Mouse (Mus musculus) midbrain, postnatal 0 days (tissue): Measurements from ENCODE around the gene Brpf1. TPM values are rescaled to one million over a fixed set of nuclear protein-coding genes. Genes with fewer than 3 reads are reported as not detected.

Experiments
- ATAC-seq: fragments of 200-750 bp; cut with Nextera tagmentation; 2 replicates; pipeline ENCODE4 v1.8.0; 2017; ENCODE audit warnings: moderate number of reproducible peaks, mild to moderate bottlenecking, moderate TSS enrichment, moderate library complexity; ENCODE audit not compliant: low FRiP score
- DNase-seq: peaks from one replicate; pipeline ENCODE4 v3.0.0-alpha.2; 2015; ENCODE audit warnings: low spot score
- H3K27ac ChIP-seq: fragments of 300-500 bp; sonication (generic); 2 replicates; pipeline ENCODE4 v1.5.1; 2014; ENCODE audit warnings: low read depth, mild to moderate bottlenecking, low read length, mixed read lengths
- H3K27me3 ChIP-seq: fragments of 300-500 bp; sonication (generic); 2 replicates; pipeline ENCODE4 v1.6.1; 2014; ENCODE audit warnings: low read length, control low read depth, mixed read lengths; ENCODE audit not compliant: insufficient read depth
- H3K36me3 ChIP-seq: fragments of 300-500 bp; sonication (generic); 2 replicates; pipeline ENCODE4 v1.6.1; 2014; ENCODE audit warnings: low read length, control low read depth, mixed read lengths; ENCODE audit not compliant: insufficient read depth
- H3K4me1 ChIP-seq: fragments of 300-500 bp; sonication (generic); 2 replicates; pipeline ENCODE4 v1.6.1; 2014; ENCODE audit warnings: mild to moderate bottlenecking, control low read depth, antibody characterized with exemption, low read length, mixed read lengths; ENCODE audit not compliant: insufficient read depth
- H3K4me2 ChIP-seq: fragments of 300-500 bp; sonication (generic); 2 replicates; pipeline ENCODE4 v1.6.1; 2014; ENCODE audit warnings: low read depth, mild to moderate bottlenecking, low read length, mixed read lengths; ENCODE audit not compliant: poor library complexity, severe bottlenecking
- H3K4me3 ChIP-seq: fragments of 300-500 bp; sonication (generic); 2 replicates; pipeline ENCODE4 v1.5.1; 2014; ENCODE audit warnings: low read depth, mild to moderate bottlenecking, low read length, moderate library complexity
- H3K9ac ChIP-seq: fragments of 300-500 bp; sonication (generic); replicated peaks from 2 replicates; pipeline ENCODE4 v1.6.1; 2014; ENCODE audit warnings: mild to moderate bottlenecking, low read length, moderate library complexity, mixed read lengths; ENCODE audit not compliant: poor library complexity, severe bottlenecking
- H3K9me3 ChIP-seq: fragments of 300-500 bp; sonication (generic); 2 replicates; pipeline ENCODE4 v1.6.1; 2016; ENCODE audit warnings: low read length, control low read depth
- CTCF ChIP-seq: IDR thresholded peaks from 2 replicates; pipeline ENCODE4 v1.5.1; 2016; ENCODE audit warnings: antibody characterized with exemption, mild to moderate bottlenecking
- WGBS: fragments of 180-500 bp; shearing (Covaris S2); extraction: QIAGEN DNeasy Blood & Tissue Kit; methylation state at CpG from one replicate; pipeline ENCODE4 v1.1.7; 2014; 5-methylcytosine and 5-hydroxymethylcytosine counted together
- polyA plus RNA-seq: library from polyadenylated mRNA; unstranded; fragments of >200 nt; fragmentation: Nextera tagmentation; extraction: Ambion mirVana; gene quantifications from 2 replicates; pipeline ENCODE4 v1.2.1, GENCODE M21; 2015
- total RNA-seq: library from RNA; depleted of rRNA; stranded (reverse); fragments of >200 nt; gene quantifications from 2 replicates; pipeline ENCODE4 v1.2.3, GENCODE M21; 2014

Gene Brpf1
- total and polyA plus RNA-seq, 2 experiments from 2014 or later = 10.0 to 22.1 TPM

DNA sequence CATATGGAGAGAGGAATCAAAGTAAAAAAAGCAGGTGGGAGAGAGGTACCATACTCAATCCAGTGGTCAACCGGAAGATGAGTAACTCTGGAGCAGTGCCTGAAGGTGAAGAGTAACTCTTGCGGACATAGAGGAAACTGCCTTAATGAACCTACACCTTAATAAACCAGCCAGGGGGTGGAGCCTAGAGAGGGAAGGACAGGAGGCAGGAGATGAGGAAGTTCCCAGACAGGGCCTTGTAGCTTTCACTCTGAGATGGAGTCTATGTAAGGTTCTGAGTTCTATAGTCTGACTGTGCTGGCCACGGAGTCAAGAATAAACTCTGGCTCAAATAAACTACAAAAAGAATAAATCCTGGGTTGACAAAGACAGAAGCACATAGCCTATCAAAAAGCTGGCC lies 22.0 kb upstream of the Brpf1 start:
- no peak for TF ChIP-seq CTCF
- WGBS = 77% methylated on average over 3 of the region's 3 CpGs

DNA sequence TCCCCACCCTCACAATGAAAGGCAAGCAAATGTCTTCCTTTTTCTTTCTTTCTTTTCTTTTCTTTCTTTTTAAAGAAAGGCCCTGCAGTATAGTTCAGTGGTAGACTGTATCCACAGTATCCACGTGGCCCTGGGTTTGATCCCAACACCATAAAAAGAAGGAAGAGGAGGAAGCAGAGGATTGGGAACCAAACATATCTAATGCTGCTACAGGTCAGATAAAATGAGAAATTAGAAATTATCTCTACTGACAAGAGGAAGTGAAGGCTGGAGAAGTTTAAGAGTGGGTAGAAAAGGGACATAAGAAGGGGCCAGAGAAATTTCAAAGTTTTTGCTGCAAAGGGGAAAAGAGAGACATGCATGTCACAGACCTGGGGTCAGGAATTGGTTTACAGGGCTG lies 20.6 kb upstream of the Brpf1 start:
- WGBS = 58% methylated on average over 1 of the region's 1 CpGs
- no peak overlapping the region for H3K27ac ChIP-seq

More for the DNA sequence above, 22.0 kb upstream of the Brpf1 start:
- Histone ChIP-seq H3K9ac (no peak overlapping the region), H3K4me2 (no peak overlapping the region), H3K4me3 (no peak overlapping the region), H3K9me3 (no peaks in the 10 kb centered on the region), H3K27ac (no peak overlapping the region), H3K36me3 (peaks cover 6% of the 10 kb centered on the region; the same call in 1 of the 2 replicates), H3K4me1 (peaks cover 8% of the 10 kb centered on the region; the same call in 1 of the 2 replicates), H3K27me3 (peaks cover 15% of the 10 kb centered on the region)
- no peak for DNase-seq
- no peak for ATAC-seq

DNA sequence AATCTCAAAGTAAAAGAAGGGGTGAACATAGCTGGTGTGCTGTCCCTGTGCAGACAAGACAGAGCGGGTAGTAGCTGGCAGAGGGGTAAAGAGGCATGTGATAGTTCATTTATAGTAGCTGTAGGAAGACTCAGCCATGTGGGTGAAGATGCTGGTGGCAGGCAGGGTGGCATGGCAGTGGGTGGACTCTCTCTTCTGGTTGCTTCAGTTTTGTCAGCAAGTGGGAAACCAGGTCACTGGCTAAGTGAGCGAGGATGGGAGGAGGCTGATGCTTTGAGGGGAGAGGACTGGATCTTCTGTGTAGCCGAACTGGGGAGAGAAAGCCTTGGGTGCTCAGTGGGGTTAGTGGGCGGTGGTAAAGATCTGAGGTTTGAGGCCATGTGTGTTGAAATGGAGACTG lies 19.7 kb upstream of the Brpf1 start:
- Histone ChIP-seq H3K9ac (no peak overlapping the region), H3K9me3 (no peaks in the 10 kb centered on the region), H3K4me2 (no peak overlapping the region), H3K36me3 (no peaks in the 10 kb centered on the region), H3K4me3 (no peak overlapping the region), H3K27ac (no peak overlapping the region), H3K27me3 (peaks cover 9% of the 10 kb centered on the region), H3K4me1 (peaks cover 7% of the 10 kb centered on the region; the same call in 1 of the 2 replicates)
- ATAC-seq (no peak), DNase-seq (no peak)
- 77% methylated on average over 4 of the region's 4 CpGs for WGBS
- no peak for TF ChIP-seq CTCF

More for the DNA sequence above, 20.6 kb upstream of the Brpf1 start:
- H3K4me2 ChIP-seq = no peak overlapping the region
- peaks cover 8% of the 10 kb centered on the region; the same call in 1 of the 2 replicates for H3K4me1 ChIP-seq
- H3K36me3 ChIP-seq = no peaks in the 10 kb centered on the region
- H3K27me3 ChIP-seq = peaks cover 15% of the 10 kb centered on the region
- no peak overlapping the region for H3K4me3 ChIP-seq
- H3K9me3 ChIP-seq = no peaks in the 10 kb centered on the region
- no peak for TF ChIP-seq CTCF
- no peak overlapping the region for H3K9ac ChIP-seq
- ATAC-seq (no peak), DNase-seq (no peak)

DNA sequence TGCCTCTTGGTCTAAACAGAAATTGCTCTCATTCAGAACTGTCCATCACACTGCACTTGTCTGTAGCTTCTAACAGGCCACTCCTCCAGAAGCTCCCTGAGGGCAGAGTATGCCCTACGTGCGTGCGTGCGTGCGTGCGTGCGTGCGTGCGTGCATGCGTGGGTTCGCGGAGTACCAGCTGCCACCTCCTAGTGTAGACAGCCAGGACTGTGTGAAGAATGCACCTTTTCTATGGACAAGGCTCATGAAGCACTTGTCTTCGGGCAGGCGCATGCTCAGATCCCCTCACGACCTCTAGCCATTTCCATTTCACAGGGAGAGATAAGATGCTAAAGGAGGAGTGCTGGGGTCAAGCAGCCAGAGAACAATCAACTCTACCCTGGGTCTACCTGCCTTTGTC lies 17.6 kb upstream of the Brpf1 start:
- H3K4me3 ChIP-seq = no peak overlapping the region
- ATAC-seq (no peak), DNase-seq (no peak)
- no peaks in the 10 kb centered on the region for H3K9me3 ChIP-seq
- H3K27ac ChIP-seq = no peak overlapping the region
- no peak overlapping the region for H3K9ac ChIP-seq
- 94% methylated on average over 15 of the region's 15 CpGs for WGBS
- H3K27me3 ChIP-seq = no peaks in the 10 kb centered on the region
- no peaks in the 10 kb centered on the region for H3K4me1 ChIP-seq
- no peaks in the 10 kb centered on the region for H3K36me3 ChIP-seq
- no peak overlapping the region for H3K4me2 ChIP-seq
- TF ChIP-seq CTCF = no peak

DNA sequence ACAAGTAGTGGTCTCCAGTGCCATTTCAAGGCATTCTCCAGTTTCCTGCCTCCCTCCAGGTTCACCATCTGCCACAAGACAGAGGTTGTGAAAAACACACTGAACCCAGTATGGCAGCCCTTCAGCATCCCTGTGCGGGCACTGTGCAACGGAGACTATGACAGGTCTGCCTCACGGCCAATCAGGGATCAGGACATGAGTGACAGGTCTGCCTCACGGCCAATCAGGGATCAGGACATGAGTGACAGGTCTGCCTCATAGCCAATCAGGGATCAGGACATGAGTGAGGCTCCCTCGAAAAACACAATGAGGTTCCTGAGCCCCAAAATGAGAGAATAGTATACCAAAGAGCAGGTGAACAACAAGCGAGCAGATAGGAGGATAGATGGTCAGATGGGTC lies 16.6 kb upstream of the Brpf1 start:
- no peak for ATAC-seq
- no peak overlapping the region for H3K4me2 ChIP-seq
- H3K4me1 ChIP-seq = no peaks in the 10 kb centered on the region
- H3K9me3 ChIP-seq = no peaks in the 10 kb centered on the region
- no peak overlapping the region for H3K27ac ChIP-seq
- H3K36me3 ChIP-seq = no peaks in the 10 kb centered on the region
- no peak for TF ChIP-seq CTCF
- no peak overlapping the region for H3K9ac ChIP-seq
- no peak for DNase-seq
- WGBS = 69% methylated on average over 6 of the region's 6 CpGs
- no peak overlapping the region for H3K4me3 ChIP-seq
- no peaks in the 10 kb centered on the region for H3K27me3 ChIP-seq

DNA sequence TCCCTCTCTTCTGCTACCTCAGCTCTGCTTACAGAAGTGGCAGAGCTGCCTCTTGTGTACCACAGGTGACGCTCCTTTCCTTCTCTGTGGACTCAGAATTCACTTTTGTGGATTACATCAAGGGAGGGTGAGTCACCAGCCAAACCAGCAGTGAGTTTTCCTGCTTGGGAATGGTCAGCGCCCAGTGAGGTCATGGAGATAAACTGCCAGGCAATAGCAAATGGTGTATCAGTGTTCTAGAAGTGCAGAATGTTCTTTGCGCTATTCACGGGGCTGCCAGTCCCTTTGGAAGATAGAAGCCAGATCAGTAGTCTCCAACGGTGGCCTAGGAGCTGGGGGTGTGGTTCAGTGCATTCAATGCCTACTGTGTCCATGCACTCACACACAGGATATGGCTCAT lies 14.0 kb upstream of the Brpf1 start:
- Histone ChIP-seq H3K4me3 (no peak overlapping the region), H3K9me3 (no peaks in the 10 kb centered on the region), H3K27ac (no peak overlapping the region), H3K27me3 (no peaks in the 10 kb centered on the region), H3K9ac (no peak overlapping the region), H3K4me2 (no peak overlapping the region), H3K36me3 (no peaks in the 10 kb centered on the region), H3K4me1 (no peaks in the 10 kb centered on the region)
- WGBS = 78% methylated on average over 5 of the region's 5 CpGs
- ATAC-seq = no peak
- no peak for DNase-seq
- no peak for TF ChIP-seq CTCF
